Mouse (Mus musculus) ES-Bruce4 (cell line): ENCODE data around the gene Sptbn4. TPM values are rescaled to one million over a fixed set of nuclear protein-coding genes. Genes with fewer than 3 reads are reported as not detected.

Experiments used
- H3K27ac ChIP-seq: 2 replicates; pipeline ENCODE4 v1.5.1; 2012; ENCODE audit warnings: low read length, inconsistent platforms; ENCODE audit not compliant: insufficient read depth
- H3K27me3 ChIP-seq: 2 replicates; pipeline ENCODE4 v1.6.1; 2012; ENCODE audit warnings: mild to moderate bottlenecking, low read length, inconsistent platforms; ENCODE audit not compliant: control insufficient read depth, poor library complexity, insufficient read depth, severe bottlenecking
- H3K36me3 ChIP-seq: 2 replicates; pipeline ENCODE4 v1.6.1; 2012; ENCODE audit warnings: inconsistent platforms, mild to moderate bottlenecking, low read length, moderate library complexity; ENCODE audit not compliant: control insufficient read depth, poor library complexity, insufficient read depth, severe bottlenecking
- H3K4me1 ChIP-seq: one replicate; pipeline ENCODE4 v1.8.1; 2011; ENCODE audit warnings: low read length; ENCODE audit not compliant: control insufficient read depth, insufficient read depth
- H3K4me3 ChIP-seq: 2 replicates; pipeline ENCODE4 v1.5.1; 2011; ENCODE audit warnings: low read depth, mild to moderate bottlenecking, low read length
- H3K9ac ChIP-seq: 2 replicates; pipeline ENCODE4 v1.6.1; 2012; ENCODE audit warnings: low read depth, mild to moderate bottlenecking, inconsistent platforms; ENCODE audit not compliant: poor library complexity, severe bottlenecking
- H3K9me3 ChIP-seq: replicated peaks from 2 replicates; pipeline ENCODE4 v1.6.1; 2012; ENCODE audit warnings: mild to moderate bottlenecking, low read length, inconsistent platforms; ENCODE audit not compliant: control insufficient read depth, poor library complexity, insufficient read depth, severe bottlenecking
- CTCF ChIP-seq: IDR thresholded peaks from one replicate; pipeline ENCODE4 v1.8.1; 2011; ENCODE audit warnings: low read depth, low read length
- EP300 ChIP-seq: IDR thresholded peaks from 2 replicates; pipeline ENCODE4 v1.6.1; 2011; ENCODE audit warnings: low read depth, low read length; ENCODE audit not compliant: insufficient read depth
- POLR2A ChIP-seq: IDR thresholded peaks from one replicate; pipeline ENCODE4 v1.8.1; 2011; ENCODE audit warnings: low read length; ENCODE audit not compliant: insufficient read depth
- polyA plus RNA-seq: library from polyadenylated mRNA; stranded (reverse); fragments of >200 nt; gene quantifications from 2 replicates; pipeline ENCODE4 v1.2.4, GENCODE M21; 2011; ENCODE audit warnings: low read depth; ENCODE audit not compliant: missing spikeins, insufficient read depth, insufficient read length

The Sptbn4 gene
- polyA plus RNA-seq, 1 experiment, result 6.0 TPM

DNA sequence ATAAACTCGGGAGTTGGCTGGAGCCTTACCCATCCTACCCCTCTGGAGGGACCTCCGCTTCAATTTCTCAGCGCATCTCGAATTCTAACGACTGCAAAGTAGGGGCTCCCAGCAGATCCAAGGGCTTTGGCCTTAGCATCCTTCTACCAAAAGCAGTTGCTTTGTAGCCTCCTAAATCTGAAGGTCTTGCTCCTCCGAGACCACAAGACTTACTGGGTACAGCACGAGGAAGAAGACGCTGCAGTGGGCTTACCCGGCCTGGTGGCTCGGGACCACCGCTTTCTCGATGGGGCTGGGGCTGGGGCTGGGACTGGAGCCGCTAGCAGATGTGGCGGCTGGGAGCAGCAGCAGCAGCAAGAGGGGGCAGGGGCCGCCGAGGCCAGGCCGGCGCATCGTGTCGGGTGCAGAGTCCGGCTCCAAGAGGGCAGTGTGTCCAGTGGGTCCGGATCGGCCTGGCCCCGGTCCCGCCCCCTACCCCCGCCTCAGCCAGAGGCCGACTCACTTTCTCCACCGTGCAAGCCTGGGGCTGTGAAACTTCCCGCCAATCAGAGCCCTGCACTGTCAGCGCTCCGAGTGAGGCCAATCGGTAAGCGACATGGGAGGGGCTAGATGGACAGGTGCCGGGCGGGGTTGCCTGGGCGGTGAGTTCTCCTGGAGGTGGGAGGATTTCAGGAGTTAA, 110.2 kb downstream of the Sptbn4 start, which contains the start of gene Ltbp4:
TSS of gene Ltbp4 (minus strand) at position 518 of the 679 bp plus-strand sequence.
- H3K27ac ChIP-seq, result no peak within 1 kb of the TSS
- H3K27me3 ChIP-seq, result no peaks in the 10 kb centered on the region
- TF ChIP-seq CTCF (no peak), EP300 (0 out of 2 replicates have a peak, but pooled peaks have one; percentile 42), POLR2A (peak; percentile 16)
- H3K9me3 ChIP-seq, result no peaks in the 10 kb centered on the region
- H3K9ac ChIP-seq, result peak within 1 kb of the TSS; percentile 63
- H3K4me1 ChIP-seq, result peaks cover 2% of the 10 kb centered on the region
- H3K36me3 ChIP-seq, result 0 out of 2 replicates have a peak, but pooled peaks cover 5% of the 10 kb centered on the region
- H3K4me3 ChIP-seq, result peak within 1 kb of the TSS; percentile 84

DNA sequence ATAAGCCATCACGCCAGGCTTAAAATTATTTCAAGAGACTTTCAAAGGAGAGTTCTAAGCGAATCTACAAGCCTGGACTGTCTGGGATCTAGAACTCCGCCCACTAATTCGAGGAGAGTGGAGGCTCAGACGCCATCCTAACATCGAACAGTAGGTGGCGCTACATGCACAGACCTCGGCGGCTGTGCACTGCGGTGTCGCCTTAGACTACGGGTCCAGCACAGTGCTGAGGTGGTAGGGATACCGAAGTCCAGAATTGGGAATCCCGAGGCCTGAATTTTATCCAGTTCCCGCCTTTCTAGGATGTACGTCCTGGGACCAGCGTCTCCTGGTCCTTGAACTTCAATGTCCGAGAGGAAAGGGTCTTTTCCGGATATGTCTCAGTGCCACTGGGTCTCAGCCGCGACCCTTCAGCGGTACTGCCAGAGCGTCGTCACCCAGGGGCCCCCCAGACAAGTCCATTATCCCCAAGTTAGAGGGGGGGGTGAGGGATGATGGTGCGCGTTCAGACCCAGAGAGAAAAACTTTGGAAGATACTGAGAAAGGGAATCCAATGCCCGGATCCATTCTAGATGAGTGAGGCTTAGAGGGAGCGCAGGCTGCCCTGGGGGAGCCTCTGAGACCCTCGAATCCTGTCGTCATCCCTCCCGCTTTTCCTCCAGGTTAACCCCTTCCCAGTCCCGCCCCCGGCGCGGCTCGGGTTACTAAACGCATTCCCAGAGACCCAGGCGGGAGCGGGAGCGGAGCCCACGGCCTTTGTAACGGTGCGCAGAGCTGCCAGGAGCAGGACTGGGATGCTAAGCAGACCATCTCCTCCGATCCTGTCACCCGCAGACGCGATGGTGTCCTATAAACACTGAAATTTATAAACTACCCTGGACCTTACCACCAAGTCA, 111.3 kb downstream of the Sptbn4 start:
- Histone ChIP-seq H3K27me3 (no peaks in the 10 kb centered on the region), H3K36me3 (no peaks in the 10 kb centered on the region), H3K9ac (peak overlapping the region; percentile 63), H3K4me3 (peak overlapping the region; percentile 84), H3K9me3 (no peaks in the 10 kb centered on the region), H3K4me1 (peaks cover 2% of the 10 kb centered on the region), H3K27ac (no peak overlapping the region)
- TF ChIP-seq CTCF (peak; percentile 97), EP300 (peak; percentile 67; the same call in 1 of the 2 replicates), POLR2A (peak; percentile 82)

DNA sequence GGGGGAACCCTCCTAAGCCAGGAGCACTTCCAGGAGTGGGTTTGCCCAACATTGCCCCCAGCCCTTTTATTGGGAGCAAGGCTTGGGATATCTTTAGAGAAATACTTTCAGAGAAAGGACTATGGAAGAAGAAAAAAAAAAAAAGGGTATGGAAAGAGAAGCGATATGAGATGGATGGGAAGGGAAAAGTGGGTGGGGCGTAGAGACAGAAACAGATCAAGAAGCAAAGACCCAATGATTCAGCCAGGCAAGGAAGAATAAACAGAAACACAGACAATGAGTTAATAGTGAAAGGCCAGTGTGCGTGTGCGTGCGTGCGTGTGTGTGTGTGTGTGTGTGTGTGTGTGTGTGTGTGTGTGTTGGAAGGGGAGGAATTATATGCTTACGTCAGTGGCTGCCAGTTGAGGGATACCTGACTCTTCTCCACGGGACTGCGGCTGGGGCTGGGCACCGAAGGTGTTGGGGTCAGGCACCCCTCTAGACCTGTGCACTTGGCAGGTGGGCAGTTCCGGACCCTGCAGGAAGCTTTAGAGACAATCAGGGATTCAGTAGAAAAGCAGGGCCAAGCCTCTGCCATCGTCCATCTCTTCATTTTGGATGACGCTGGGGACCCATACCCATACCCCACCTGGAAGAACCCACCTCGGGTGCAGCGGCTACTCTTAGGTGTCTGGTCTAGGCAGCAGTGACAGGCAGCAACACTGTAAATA, 112.3 kb downstream of the Sptbn4 start:
- H3K9ac ChIP-seq, result peak overlapping the region; percentile 91
- peak overlapping the region; percentile 56; the same call in 1 of the 2 replicates for H3K4me3 ChIP-seq
- no peak overlapping the region; the same call in 1 of the 2 replicates for H3K27ac ChIP-seq
- no peak for TF ChIP-seq EP300
- TF ChIP-seq POLR2A, result no peak
- TF ChIP-seq CTCF, result no peak
- peaks cover 2% of the 10 kb centered on the region for H3K4me1 ChIP-seq
- H3K9me3 ChIP-seq, result no peaks in the 10 kb centered on the region
- no peaks in the 10 kb centered on the region for H3K36me3 ChIP-seq
- H3K27me3 ChIP-seq, result no peaks in the 10 kb centered on the region

DNA sequence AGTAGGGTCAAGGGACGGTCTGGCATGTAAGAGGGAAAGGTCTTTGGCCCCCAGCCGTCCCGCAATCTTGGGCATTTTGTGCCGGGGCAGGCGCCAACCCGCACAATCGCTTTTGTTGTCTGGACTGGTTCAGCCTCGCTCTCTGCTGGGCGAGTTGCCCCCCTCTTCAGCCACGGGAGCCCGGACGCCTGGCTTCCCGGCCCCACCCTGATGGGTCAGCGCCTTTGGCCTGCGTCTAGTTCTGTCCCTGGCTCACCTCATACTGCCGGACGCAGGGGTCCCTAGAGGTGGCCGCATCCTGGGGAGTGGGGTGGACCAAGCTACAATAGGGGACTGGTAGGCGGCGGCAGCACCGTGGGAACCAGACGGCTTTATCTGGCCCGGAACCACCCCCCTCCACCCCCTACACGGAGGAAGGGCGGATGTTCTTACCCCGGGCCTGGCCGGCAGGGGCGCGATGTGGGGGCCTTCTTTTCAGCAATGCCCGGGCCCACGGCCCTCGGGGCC, 113.0 kb downstream of the Sptbn4 start:
- H3K9ac ChIP-seq, result peak overlapping the region; percentile 91

DNA sequence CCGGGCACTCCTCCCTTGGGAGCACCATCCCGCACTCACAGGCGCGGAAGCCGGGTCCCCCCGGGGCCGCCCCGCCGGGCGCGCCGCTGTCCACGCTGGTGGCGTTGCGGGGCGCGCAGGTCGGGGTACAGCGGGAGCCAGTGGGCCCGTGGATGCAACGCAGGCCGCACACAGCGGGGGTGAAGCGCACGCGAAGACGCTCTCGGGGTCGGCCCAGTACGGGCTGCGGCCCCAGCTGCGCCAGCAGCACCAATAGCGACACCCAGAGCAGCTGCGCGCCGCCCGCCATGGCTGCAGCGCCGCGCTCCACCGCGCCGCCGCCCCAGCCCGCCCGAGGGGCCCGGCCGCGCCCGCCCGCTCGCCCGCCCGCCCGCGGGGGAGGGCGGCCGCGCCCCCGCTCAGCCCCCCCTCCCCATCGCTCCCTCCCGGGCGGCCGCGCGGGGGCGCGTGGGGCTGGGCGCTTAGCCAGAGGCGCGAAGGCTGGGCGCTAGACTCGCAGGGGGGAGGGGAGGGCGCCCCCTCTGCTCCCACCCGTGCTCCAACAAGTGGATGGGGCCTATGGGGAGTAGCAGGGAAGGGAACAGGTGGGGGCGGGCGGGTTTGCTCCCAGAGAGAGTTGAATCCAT, 114.1 kb downstream of the Sptbn4 start:
- Histone ChIP-seq H3K27ac (peak overlapping the region; percentile 67), H3K9ac (peak overlapping the region; percentile 91)

More for the DNA sequence above, 113.0 kb downstream of the Sptbn4 start:
- Histone ChIP-seq H3K4me3 (peak overlapping the region; percentile 56), H3K4me1 (peaks cover 2% of the 10 kb centered on the region), H3K9me3 (no peaks in the 10 kb centered on the region), H3K36me3 (no peaks in the 10 kb centered on the region), H3K27ac (peak overlapping the region; percentile 28), H3K27me3 (no peaks in the 10 kb centered on the region)
- no peak for TF ChIP-seq CTCF
- no peak for TF ChIP-seq EP300
- TF ChIP-seq POLR2A, result no peak

More for the DNA sequence above, 114.1 kb downstream of the Sptbn4 start:
- Histone ChIP-seq H3K9me3 (no peaks in the 10 kb centered on the region), H3K27me3 (no peaks in the 10 kb centered on the region), H3K4me1 (peaks cover 2% of the 10 kb centered on the region), H3K36me3 (no peaks in the 10 kb centered on the region), H3K4me3 (peak overlapping the region; percentile 69)
- no peak for TF ChIP-seq CTCF
- no peak for TF ChIP-seq POLR2A
- TF ChIP-seq EP300, result no peak
